Mouse (Mus musculus): ENCODE measurements around the gene Dctn1. TPM values are rescaled to one million over a fixed set of nuclear protein-coding genes. Genes with fewer than 3 reads are reported as not detected.

The Dctn1 gene
- polyA plus RNA-seq, 1 experiment from 2014 or later, result 153 TPM

DNA sequence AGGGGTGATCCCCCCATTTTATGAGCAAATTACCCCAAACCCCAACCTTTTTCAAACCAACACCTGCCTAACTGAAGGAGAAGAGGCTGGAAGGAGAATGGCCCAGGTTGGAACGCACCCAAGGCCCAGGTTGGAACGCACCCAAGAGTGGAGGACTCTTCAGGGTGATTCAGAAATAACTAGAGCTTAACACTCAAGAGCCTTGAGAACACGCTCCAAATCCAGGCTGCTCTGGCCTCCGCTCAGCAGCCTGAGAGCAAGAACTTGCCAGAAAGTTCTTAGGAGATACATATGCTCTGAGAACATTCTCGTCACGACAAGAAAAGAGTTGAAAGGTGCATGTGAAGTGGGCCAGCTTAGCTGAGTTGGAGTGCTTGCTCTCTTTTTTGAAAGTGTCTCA, 79.4 kb downstream of the Dctn1 start:
- Histone ChIP-seq H3K27ac (replicated peaks) (no peak overlapping the region), H3K4me1 (no peaks in the 10 kb centered on the region; the same call in 1 of the 2 replicates), H3K4me2 (no peak overlapping the region), H3K9ac (replicated peaks) (no peak overlapping the region), H3K9me3 (replicated peaks) (no peaks in the 10 kb centered on the region), H3K27me3 (replicated peaks) (no peaks in the 10 kb centered on the region), H3K36me3 (no peaks in the 10 kb centered on the region), H3K4me3 (replicated peaks) (no peak overlapping the region)
- WGBS, result 84% methylated on average over 6 of the region's 6 CpGs
- ATAC-seq (ENCODE audit: low FRiP score), result no peak

DNA sequence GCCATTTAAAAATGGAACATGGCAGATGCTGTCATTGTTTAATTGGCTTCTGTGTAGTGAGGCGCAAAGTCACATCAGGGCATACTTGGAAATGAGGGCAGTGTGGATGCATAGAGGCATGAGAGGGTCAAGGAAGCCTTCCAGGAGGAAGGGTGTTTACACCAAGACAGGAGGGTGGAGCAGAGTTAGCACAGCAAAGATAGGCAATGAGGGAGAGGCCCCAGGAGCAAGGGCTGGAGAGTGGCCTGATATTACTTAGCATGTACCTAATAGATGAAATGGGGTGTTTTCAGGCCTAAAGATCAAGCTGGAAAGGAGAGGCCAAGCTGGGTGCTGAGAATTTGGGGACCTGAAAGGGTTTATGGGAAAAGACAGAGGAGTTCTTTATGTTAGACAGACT, 80.3 kb downstream of the Dctn1 start:
- Histone ChIP-seq H3K9ac (replicated peaks) (no peak overlapping the region), H3K4me1 (no peaks in the 10 kb centered on the region; the same call in 1 of the 2 replicates), H3K27me3 (replicated peaks) (no peaks in the 10 kb centered on the region), H3K27ac (replicated peaks) (no peak overlapping the region), H3K4me2 (no peak overlapping the region), H3K9me3 (replicated peaks) (no peaks in the 10 kb centered on the region), H3K36me3 (no peaks in the 10 kb centered on the region), H3K4me3 (replicated peaks) (no peak overlapping the region)
- no peak for ATAC-seq (ENCODE audit: low FRiP score)
- WGBS, result 95% methylated on average over 1 of the region's 1 CpGs

DNA sequence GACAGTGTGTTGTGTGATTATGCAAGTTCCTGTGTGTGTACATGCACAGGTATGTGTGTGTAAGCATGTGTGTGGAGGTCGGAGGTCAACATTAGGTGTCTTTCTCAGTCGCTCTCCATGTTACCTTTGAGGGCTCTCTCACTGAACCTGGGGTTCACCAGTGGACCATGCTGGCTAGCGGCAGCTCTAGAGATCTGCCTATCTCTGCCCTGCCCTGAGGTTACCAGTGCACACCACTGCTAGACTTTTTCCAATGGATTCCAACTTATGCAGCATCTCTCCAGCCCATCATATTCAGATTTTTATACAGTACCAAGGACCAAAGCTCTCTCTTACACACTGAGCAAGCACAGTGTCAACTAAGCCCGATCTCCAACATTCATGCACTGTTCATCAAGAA, 81.0 kb downstream of the Dctn1 start:
- Histone ChIP-seq H3K36me3 (no peaks in the 10 kb centered on the region), H3K27me3 (replicated peaks) (no peaks in the 10 kb centered on the region), H3K9me3 (replicated peaks) (no peaks in the 10 kb centered on the region), H3K27ac (replicated peaks) (no peak overlapping the region), H3K4me1 (no peaks in the 10 kb centered on the region; the same call in 1 of the 2 replicates), H3K4me3 (replicated peaks) (no peak overlapping the region), H3K9ac (replicated peaks) (no peak overlapping the region), H3K4me2 (no peak overlapping the region)
- 95% methylated on average over 4 of the region's 4 CpGs for WGBS
- no peak for ATAC-seq (ENCODE audit: low FRiP score)

DNA sequence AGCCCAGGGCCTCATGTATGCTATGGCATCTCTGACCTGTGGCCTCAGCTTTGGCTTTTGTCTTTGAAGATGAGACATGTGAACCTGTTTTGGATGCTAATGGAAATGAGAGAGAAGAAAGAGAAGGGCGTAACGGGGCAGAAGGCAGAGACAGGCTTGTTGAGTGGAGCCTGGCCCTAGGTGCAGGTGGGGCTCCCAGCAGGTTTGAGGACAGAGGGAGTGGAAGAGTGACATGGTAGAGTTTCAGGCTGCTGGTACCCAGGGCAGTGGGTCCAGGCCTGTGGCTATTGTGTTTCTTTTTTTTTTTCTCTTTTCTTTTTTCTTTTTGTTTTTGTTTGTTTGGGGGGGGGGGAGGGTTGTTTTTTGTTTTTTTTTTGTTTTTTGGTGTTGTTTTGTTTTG, 81.4 kb downstream of the Dctn1 start:
- WGBS, result 93% methylated on average over 2 of the region's 2 CpGs
- H3K27me3 ChIP-seq (replicated peaks), result no peaks in the 10 kb centered on the region
- no peaks in the 10 kb centered on the region; the same call in 1 of the 2 replicates for H3K4me1 ChIP-seq
- H3K36me3 ChIP-seq, result no peaks in the 10 kb centered on the region
- ATAC-seq (ENCODE audit: low FRiP score), result no peak
- no peak overlapping the region for H3K27ac ChIP-seq (replicated peaks)
- no peak overlapping the region for H3K4me2 ChIP-seq
- no peaks in the 10 kb centered on the region for H3K9me3 ChIP-seq (replicated peaks)
- no peak overlapping the region for H3K4me3 ChIP-seq (replicated peaks)
- no peak overlapping the region for H3K9ac ChIP-seq (replicated peaks)

Other genes with a start within 250 kb of the Dctn1 start
- 24.3 and 26.1 TPM in 2 replicates for gene Sema4f, start 226.2 kb upstream of the Dctn1 start, polyA plus RNA-seq (2015; fragmentation: Nextera tagmentation; extraction: Ambion mirVana)
- 0.20 TPM in 1 of 2 replicates, not detected in the other for gene M1ap, start 219.0 kb upstream of the Dctn1 start, polyA plus RNA-seq (2015; fragmentation: Nextera tagmentation; extraction: Ambion mirVana)
- 2.4 and 6.8 TPM in 2 replicates for gene Dok1, start 132.4 kb upstream of the Dctn1 start, polyA plus RNA-seq (2015; fragmentation: Nextera tagmentation; extraction: Ambion mirVana)
- gene Loxl3, start 131.7 kb upstream of the Dctn1 start, polyA plus RNA-seq (2015; fragmentation: Nextera tagmentation; extraction: Ambion mirVana), result 7.6 and 8.6 TPM in 2 replicates
- 182 and 185 TPM in 2 replicates for gene Aup1, start 111.4 kb upstream of the Dctn1 start, polyA plus RNA-seq (2015; fragmentation: Nextera tagmentation; extraction: Ambion mirVana)
- 80.8 and 83.1 TPM in 2 replicates for gene Htra2, start 110.6 kb upstream of the Dctn1 start, polyA plus RNA-seq (2015; fragmentation: Nextera tagmentation; extraction: Ambion mirVana)
- gene Dqx1, start 108.1 kb upstream of the Dctn1 start, polyA plus RNA-seq (2015; fragmentation: Nextera tagmentation; extraction: Ambion mirVana), result 0.45 and 1.7 TPM in 2 replicates
- gene Tlx2, start 95.6 kb upstream of the Dctn1 start, polyA plus RNA-seq (2015; fragmentation: Nextera tagmentation; extraction: Ambion mirVana), result 2.6 and 4.7 TPM in 2 replicates
- gene Pcgf1, start 88.1 kb upstream of the Dctn1 start, polyA plus RNA-seq (2015; fragmentation: Nextera tagmentation; extraction: Ambion mirVana), result 45.4 and 50.8 TPM in 2 replicates
- 0.24 and 0.32 TPM in 2 replicates for gene Lbx2, start 79.6 kb upstream of the Dctn1 start, polyA plus RNA-seq (2015; fragmentation: Nextera tagmentation; extraction: Ambion mirVana)
- 7.0 and 7.7 TPM in 2 replicates for gene Ccdc142, start 64.3 kb upstream of the Dctn1 start, polyA plus RNA-seq (2015; fragmentation: Nextera tagmentation; extraction: Ambion mirVana)
- 4.8 and 7.6 TPM in 2 replicates for gene Gm42688, start 64.3 kb upstream of the Dctn1 start, polyA plus RNA-seq (2015; fragmentation: Nextera tagmentation; extraction: Ambion mirVana)
- 121 and 123 TPM in 2 replicates for gene Mrpl53, start 56.9 kb upstream of the Dctn1 start, polyA plus RNA-seq (2015; fragmentation: Nextera tagmentation; extraction: Ambion mirVana)
- gene Mogs, start 50.4 kb upstream of the Dctn1 start, polyA plus RNA-seq (2015; fragmentation: Nextera tagmentation; extraction: Ambion mirVana), result 26.1 and 31.3 TPM in 2 replicates
- gene Wbp1, start 44.4 kb upstream of the Dctn1 start, polyA plus RNA-seq (2015; fragmentation: Nextera tagmentation; extraction: Ambion mirVana), result 146 and 155 TPM in 2 replicates
- 12.0 and 12.3 TPM in 2 replicates for gene Ino80b, start 40.5 kb upstream of the Dctn1 start, polyA plus RNA-seq (2015; fragmentation: Nextera tagmentation; extraction: Ambion mirVana)
- 17.1 and 23.7 TPM in 2 replicates for gene Rtkn, start 30.5 kb upstream of the Dctn1 start, polyA plus RNA-seq (2015; fragmentation: Nextera tagmentation; extraction: Ambion mirVana)
- 14.7 and 18.6 TPM in 2 replicates for gene Wdr54, start 9.5 kb upstream of the Dctn1 start, polyA plus RNA-seq (2015; fragmentation: Nextera tagmentation; extraction: Ambion mirVana)
- 7.9 and 8.2 TPM in 2 replicates for gene 1700003E16Rik, start 9.5 kb upstream of the Dctn1 start, polyA plus RNA-seq (2015; fragmentation: Nextera tagmentation; extraction: Ambion mirVana)
- gene Slc4a5, start 53.9 kb downstream of the Dctn1 start, polyA plus RNA-seq (2015; fragmentation: Nextera tagmentation; extraction: Ambion mirVana), result 0.27 and 0.57 TPM in 2 replicates
- 30.9 and 34.7 TPM in 2 replicates for gene Mthfd2, start 160.0 kb downstream of the Dctn1 start, polyA plus RNA-seq (2015; fragmentation: Nextera tagmentation; extraction: Ambion mirVana)
- gene Mob1a, start 160.1 kb downstream of the Dctn1 start, polyA plus RNA-seq (2015; fragmentation: Nextera tagmentation; extraction: Ambion mirVana), result 20.2 and 31.3 TPM in 2 replicates
- gene Bola3, start 183.2 kb downstream of the Dctn1 start, polyA plus RNA-seq (2015; fragmentation: Nextera tagmentation; extraction: Ambion mirVana), result 60.1 and 73.0 TPM in 2 replicates

All from neural tube, embryonic 15.5 days (tissue).